Mouse (Mus musculus): ENCODE data around the gene 4930432K21Rik. TPM values are rescaled to one million over a fixed set of nuclear protein-coding genes. Genes with fewer than 3 reads are reported as not detected.

The 4930432K21Rik gene
- polyA plus RNA-seq, 1 experiment from 2014 or later = 1.9 TPM

GRCm38 (mm10) chr8:84126742-84127141, 21.1 kb upstream of the 4930432K21Rik start:
- no peak for ATAC-seq (ENCODE audit: low FRiP score)
- Histone ChIP-seq H3K9me3 (no peaks in the 10 kb centered on the region), H3K4me3 (no peak overlapping the region), H3K4me1 (replicated peaks) (peaks cover 6% of the 10 kb centered on the region), H3K9ac (no peak overlapping the region), H3K36me3 (peaks cover 6% of the 10 kb centered on the region), H3K27me3 (peaks cover 4% of the 10 kb centered on the region; the same call in 1 of the 2 replicates), H3K4me2 (no peak overlapping the region), H3K27ac (no peak overlapping the region)
- 79% methylated on average over 2 of the region's 2 CpGs for WGBS

DNA sequence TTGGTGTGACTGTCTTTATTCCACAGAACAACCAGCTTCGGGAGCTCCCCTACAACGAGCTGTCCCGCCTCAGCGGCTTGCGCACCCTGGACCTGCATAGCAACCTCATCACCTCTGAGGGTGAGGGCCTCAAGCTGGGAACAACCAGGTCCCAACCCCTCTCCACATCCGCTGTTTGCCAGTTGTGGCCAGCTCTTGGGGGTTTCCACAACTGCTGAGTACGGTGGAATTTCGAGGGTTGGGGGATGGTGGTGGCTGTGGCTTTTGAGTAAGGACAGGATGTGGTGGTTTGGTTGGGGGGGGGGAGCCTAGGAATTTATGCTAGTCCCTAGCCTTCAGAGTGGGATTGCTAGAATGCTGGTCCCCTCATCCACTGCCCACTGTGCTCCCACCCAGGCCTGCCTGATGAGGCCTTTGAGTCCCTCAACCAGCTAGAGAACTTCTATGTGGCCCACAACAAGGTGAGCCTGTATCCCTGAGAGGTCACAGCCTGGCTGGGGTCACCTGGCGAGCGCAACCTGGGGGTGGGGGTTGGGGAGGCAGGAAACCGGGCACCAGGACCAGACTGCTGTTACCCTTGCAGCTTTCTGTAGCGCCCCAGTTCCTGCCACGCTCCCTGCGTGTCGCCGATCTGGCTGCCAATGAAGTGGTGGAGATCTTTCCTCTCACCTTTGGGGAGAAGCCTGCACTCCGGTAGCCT, 20.5 kb upstream of the 4930432K21Rik start:
- no peak overlapping the region for H3K4me3 ChIP-seq
- no peak for ATAC-seq (ENCODE audit: low FRiP score)
- no peaks in the 10 kb centered on the region for H3K9me3 ChIP-seq
- peaks cover 6% of the 10 kb centered on the region for H3K4me1 ChIP-seq (replicated peaks)
- H3K36me3 ChIP-seq = peaks cover 12% of the 10 kb centered on the region
- no peak overlapping the region for H3K4me2 ChIP-seq
- H3K27me3 ChIP-seq = peaks cover 4% of the 10 kb centered on the region; the same call in 1 of the 2 replicates
- H3K9ac ChIP-seq = no peak overlapping the region
- WGBS = 64% methylated on average over 17 of the region's 17 CpGs
- H3K27ac ChIP-seq = no peak overlapping the region

DNA sequence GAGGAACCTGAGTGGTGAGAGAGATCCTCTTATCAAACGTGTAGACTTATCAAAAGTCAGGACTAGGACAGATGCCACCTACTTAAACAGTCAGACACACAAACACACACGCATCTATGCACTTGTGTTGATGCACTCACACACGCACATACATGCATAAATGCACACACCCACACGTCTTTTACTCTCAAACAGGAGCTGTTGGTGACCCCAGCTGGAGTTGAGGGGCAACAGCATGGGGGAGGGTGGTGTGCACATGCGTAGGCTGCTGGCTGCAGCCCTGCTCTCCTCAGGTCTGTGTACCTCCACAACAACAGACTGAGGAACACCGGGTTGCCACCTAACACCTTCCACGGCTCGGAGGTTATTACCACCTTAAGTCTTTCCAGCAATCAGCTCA, 19.5 kb upstream of the 4930432K21Rik start:
- peaks cover 6% of the 10 kb centered on the region for H3K4me1 ChIP-seq (replicated peaks)
- peaks cover 21% of the 10 kb centered on the region for H3K36me3 ChIP-seq
- H3K27ac ChIP-seq = no peak overlapping the region
- H3K9ac ChIP-seq = no peak overlapping the region
- WGBS = 70% methylated on average over 8 of the region's 8 CpGs
- no peak for ATAC-seq (ENCODE audit: low FRiP score)
- H3K4me3 ChIP-seq = no peak overlapping the region
- peaks cover 4% of the 10 kb centered on the region; the same call in 1 of the 2 replicates for H3K27me3 ChIP-seq
- no peaks in the 10 kb centered on the region for H3K9me3 ChIP-seq
- H3K4me2 ChIP-seq = no peak overlapping the region

- peaks cover 3% of the 10 kb centered on the region for H3K4me1 ChIP-seq (replicated peaks)
- H3K9ac ChIP-seq = peak overlapping the region; percentile 49; the same call in 1 of the 2 replicates
- H3K27ac ChIP-seq = peak overlapping the region; percentile 35; the same call in 1 of the 2 replicates
- ATAC-seq (ENCODE audit: low FRiP score) = 0 out of 2 replicates have a peak, but pooled peaks have one; percentile 12
- peaks cover 47% of the 10 kb centered on the region for H3K36me3 ChIP-seq
- peaks cover 4% of the 10 kb centered on the region; the same call in 1 of the 2 replicates for H3K27me3 ChIP-seq
- no peaks in the 10 kb centered on the region for H3K9me3 ChIP-seq
- 47% methylated on average over 30 of the region's 30 CpGs for WGBS
- H3K4me3 ChIP-seq = no peak overlapping the region
- H3K4me2 ChIP-seq = no peak overlapping the region
These were observed 17.0 kb upstream of the 4930432K21Rik start for GRCm38 (mm10) chr8:84130806-84131205.

- H3K9me3 ChIP-seq = no peaks in the 10 kb centered on the region
- no peak overlapping the region for H3K9ac ChIP-seq
- H3K4me2 ChIP-seq = no peak overlapping the region
- no peak overlapping the region for H3K4me3 ChIP-seq
- no peak for ATAC-seq (ENCODE audit: low FRiP score)
- WGBS = 92% methylated on average over 8 of the region's 8 CpGs
- no peak overlapping the region for H3K27ac ChIP-seq
- no peaks in the 10 kb centered on the region; the same call in 1 of the 2 replicates for H3K4me1 ChIP-seq (replicated peaks)
- peaks cover 4% of the 10 kb centered on the region; the same call in 1 of the 2 replicates for H3K27me3 ChIP-seq
- peaks cover 61% of the 10 kb centered on the region for H3K36me3 ChIP-seq
These were observed 15.6 kb upstream of the 4930432K21Rik start for GRCm38 (mm10) chr8:84132225-84132624.

DNA sequence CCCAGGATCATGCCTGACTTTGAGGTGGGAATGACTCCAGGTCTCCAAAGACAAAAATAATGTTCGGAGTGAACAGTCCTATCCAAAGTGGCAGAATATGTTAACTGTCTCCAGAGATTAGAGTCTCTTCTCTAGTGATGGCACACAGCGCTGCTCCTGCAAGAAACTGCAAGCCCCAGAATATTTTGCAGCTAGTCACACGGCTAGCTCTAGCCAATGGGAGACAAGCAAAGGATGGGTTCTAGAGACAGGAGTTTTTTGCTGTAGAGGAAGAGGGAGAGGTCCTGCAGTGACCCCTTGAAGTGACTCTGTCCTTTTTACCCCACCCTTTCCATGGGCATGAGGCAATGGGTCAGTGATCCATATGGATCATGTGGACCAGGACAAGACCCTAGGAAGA, 10.0 kb upstream of the 4930432K21Rik start:
- Histone ChIP-seq H3K4me3 (no peak overlapping the region), H3K36me3 (peaks cover 98% of the 10 kb centered on the region), H3K4me1 (replicated peaks) (no peaks in the 10 kb centered on the region), H3K9me3 (no peaks in the 10 kb centered on the region), H3K27me3 (no peaks in the 10 kb centered on the region), H3K4me2 (no peak overlapping the region), H3K27ac (no peak overlapping the region), H3K9ac (no peak overlapping the region)
- 96% methylated on average over 3 of the region's 3 CpGs for WGBS
- no peak for ATAC-seq (ENCODE audit: low FRiP score)

GRCm38 (mm10) chr8:84140838-84141237, 7.0 kb upstream of the 4930432K21Rik start:
- Histone ChIP-seq H3K4me1 (replicated peaks) (peaks cover 4% of the 10 kb centered on the region), H3K27ac (no peak overlapping the region), H3K27me3 (no peaks in the 10 kb centered on the region), H3K9me3 (no peaks in the 10 kb centered on the region), H3K9ac (no peak overlapping the region), H3K4me3 (no peak overlapping the region), H3K36me3 (peaks cover 95% of the 10 kb centered on the region), H3K4me2 (no peak overlapping the region)
- 88% methylated on average over 4 of the region's 4 CpGs for WGBS
- no peak for ATAC-seq (ENCODE audit: low FRiP score)

- Histone ChIP-seq H3K27ac (no peak overlapping the region), H3K9me3 (no peaks in the 10 kb centered on the region), H3K27me3 (no peaks in the 10 kb centered on the region), H3K36me3 (peaks cover 56% of the 10 kb centered on the region), H3K4me3 (no peak overlapping the region), H3K4me2 (no peak overlapping the region), H3K4me1 (replicated peaks) (peaks cover 28% of the 10 kb centered on the region), H3K9ac (no peak overlapping the region)
- WGBS = 94% methylated on average over 8 of the region's 8 CpGs
- no peak for ATAC-seq (ENCODE audit: low FRiP score)
These were observed 3.1 kb upstream of the 4930432K21Rik start for GRCm38 (mm10) chr8:84144636-84145245.

DNA sequence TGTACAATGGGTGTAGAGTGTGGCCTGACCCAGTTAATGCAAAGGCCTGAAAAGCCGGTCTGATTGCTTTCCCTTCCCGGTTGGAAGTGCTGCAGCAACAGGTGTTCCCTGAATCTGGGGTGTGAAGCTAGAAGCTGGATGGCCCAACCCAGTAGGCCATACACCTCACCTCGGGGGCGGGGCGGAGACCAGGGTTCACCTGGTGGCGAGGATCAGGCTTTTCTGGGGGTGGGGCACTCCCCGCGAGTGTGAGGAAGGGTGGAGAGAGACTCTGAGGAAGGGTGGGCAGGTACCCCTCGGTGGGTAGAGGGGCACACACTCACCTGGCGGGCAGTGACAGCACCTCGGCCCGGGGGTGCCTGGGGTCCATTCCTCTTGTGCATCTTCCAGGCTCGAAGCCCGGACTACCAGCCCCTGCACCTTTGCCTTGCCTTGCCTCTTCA, 480 bp upstream of the 4930432K21Rik start:
- Histone ChIP-seq H3K4me1 (replicated peaks) (peaks cover 28% of the 10 kb centered on the region), H3K27ac (peak overlapping the region; percentile 66; the same call in 1 of the 2 replicates), H3K4me2 (peak overlapping the region; percentile 93), H3K4me3 (peak overlapping the region; percentile 71), H3K36me3 (peaks cover 37% of the 10 kb centered on the region), H3K9me3 (no peaks in the 10 kb centered on the region), H3K9ac (peak overlapping the region; percentile 88), H3K27me3 (no peaks in the 10 kb centered on the region)
- ATAC-seq (ENCODE audit: low FRiP score) = peak; percentile 76
- 10% methylated on average over 14 of the region's 14 CpGs for WGBS

DNA sequence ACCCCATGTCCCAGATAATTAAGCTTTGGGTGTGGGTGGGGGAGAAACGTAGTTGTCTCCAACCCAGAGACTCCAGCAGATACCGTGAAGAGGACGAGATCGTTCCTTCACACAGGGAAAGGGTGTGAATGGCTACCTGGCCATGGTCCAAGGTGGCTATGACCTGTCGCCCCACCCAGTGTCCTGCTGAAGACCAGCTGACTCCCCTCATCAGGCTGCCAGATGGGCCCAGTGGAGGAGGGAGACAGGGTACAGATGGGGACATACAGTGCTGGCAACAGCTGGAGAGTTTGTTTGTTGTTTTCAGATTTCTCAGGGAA, 666 bp downstream of the 4930432K21Rik start:
- Histone ChIP-seq H3K4me3 (peak overlapping the region; percentile 71), H3K9ac (peak overlapping the region; percentile 88; the same call in 1 of the 2 replicates), H3K4me1 (replicated peaks) (peaks cover 28% of the 10 kb centered on the region), H3K27ac (no peak overlapping the region), H3K4me2 (peak overlapping the region; percentile 93), H3K36me3 (peaks cover 26% of the 10 kb centered on the region), H3K9me3 (no peaks in the 10 kb centered on the region), H3K27me3 (no peaks in the 10 kb centered on the region)
- peak; percentile 26 for ATAC-seq (ENCODE audit: low FRiP score)
- 93% methylated on average over 5 of the region's 5 CpGs for WGBS

DNA sequence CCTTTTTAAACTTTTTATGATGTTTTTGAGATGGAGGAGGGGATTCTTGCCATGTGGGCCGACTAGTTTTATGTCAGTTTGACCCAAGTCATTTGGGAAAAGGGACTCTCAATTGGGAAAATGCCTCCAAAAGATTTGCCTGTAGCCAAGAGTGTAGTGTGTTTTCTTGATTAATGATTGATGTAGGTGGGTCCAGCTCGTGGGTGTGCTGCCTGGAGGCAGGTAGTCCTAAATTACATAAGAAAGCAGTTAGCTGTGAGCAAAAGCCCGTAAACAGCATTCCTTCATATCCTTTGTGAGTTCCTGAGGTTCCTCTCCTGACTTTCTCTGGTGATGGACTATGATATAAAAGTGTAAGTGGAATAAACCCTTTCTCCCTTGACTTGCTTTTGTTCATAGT, 1.4 kb downstream of the 4930432K21Rik start:
- H3K27ac ChIP-seq = no peak overlapping the region

GRCm38 (mm10) chr8:84157620-84158019, 9.8 kb downstream of the 4930432K21Rik start:
- H3K4me2 ChIP-seq = no peak overlapping the region
- no peaks in the 10 kb centered on the region for H3K9me3 ChIP-seq
- 93% methylated on average over 4 of the region's 4 CpGs for WGBS
- H3K4me3 ChIP-seq = no peak overlapping the region
- no peak overlapping the region for H3K9ac ChIP-seq
- no peaks in the 10 kb centered on the region for H3K27me3 ChIP-seq
- no peak overlapping the region for H3K27ac ChIP-seq
- peaks cover 49% of the 10 kb centered on the region for H3K36me3 ChIP-seq
- no peaks in the 10 kb centered on the region for H3K4me1 ChIP-seq (replicated peaks)
- ATAC-seq (ENCODE audit: low FRiP score) = no peak

More for the DNA sequence above, 1.4 kb downstream of the 4930432K21Rik start:
- Histone ChIP-seq H3K4me2 (no peak overlapping the region), H3K9ac (no peak overlapping the region), H3K4me1 (replicated peaks) (peaks cover 28% of the 10 kb centered on the region), H3K27me3 (no peaks in the 10 kb centered on the region), H3K36me3 (peaks cover 19% of the 10 kb centered on the region), H3K4me3 (no peak overlapping the region), H3K9me3 (no peaks in the 10 kb centered on the region)
- 79% methylated on average over 3 of the region's 3 CpGs for WGBS
- ATAC-seq (ENCODE audit: low FRiP score) = no peak
